Mouse (Mus musculus): ENCODE results near the gene Slc9a8.

Gene Slc9a8

DNA sequence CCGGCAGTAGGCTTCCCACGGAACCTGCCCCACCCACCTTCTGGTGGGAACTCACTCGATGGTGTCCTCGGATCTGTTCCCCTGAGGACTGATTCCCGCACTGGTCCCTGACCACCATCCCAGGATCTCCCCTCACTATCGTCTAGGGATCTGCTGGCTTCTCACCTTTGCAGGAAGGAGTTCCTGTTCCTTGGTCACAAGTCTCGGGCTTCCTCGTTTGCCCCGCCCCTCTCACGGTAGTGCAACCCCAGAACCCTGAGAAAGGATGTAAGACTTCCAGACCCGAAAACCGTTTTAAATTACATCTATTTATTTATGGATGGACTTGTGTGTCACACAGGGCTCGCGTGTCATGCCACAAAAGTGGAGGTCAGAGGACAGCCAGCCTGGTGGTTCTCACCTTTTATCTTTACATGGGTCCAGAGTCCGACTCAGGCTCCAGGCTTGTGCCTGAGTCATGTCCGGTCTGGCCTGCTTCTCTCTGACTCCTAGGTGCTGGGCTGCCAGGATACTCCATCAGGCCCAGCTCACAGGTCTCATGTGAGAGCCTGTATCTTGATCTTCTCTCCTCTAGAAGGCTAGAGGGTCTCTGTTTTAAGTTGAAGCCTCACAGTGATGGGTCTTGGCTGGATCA, 14.1 kb upstream of the Slc9a8 start:
- no peak for DNase-seq (ENCODE audit: extremely low read depth, low read depth, low spot score)

DNA sequence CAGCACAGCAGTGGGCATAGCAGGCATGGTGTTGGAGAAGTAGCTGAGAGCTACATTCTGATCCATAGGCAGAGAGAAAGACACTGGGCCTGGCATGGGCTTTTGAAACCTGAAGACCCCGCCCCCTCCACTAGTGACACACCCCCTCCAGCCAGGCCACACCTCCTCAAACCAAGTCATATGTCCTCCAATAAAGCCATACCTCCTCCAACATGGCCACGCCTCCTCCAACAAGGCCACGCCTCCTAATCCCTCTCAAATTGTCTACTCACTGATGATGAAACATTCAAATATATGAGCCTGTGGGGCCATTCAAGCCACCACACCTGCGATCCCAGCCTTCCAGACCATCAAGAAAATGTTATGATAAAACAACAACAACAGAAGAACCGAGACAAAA, 7.1 kb upstream of the Slc9a8 start:
- no peak for DNase-seq (ENCODE audit: extremely low read depth, low read depth, low spot score)

DNA sequence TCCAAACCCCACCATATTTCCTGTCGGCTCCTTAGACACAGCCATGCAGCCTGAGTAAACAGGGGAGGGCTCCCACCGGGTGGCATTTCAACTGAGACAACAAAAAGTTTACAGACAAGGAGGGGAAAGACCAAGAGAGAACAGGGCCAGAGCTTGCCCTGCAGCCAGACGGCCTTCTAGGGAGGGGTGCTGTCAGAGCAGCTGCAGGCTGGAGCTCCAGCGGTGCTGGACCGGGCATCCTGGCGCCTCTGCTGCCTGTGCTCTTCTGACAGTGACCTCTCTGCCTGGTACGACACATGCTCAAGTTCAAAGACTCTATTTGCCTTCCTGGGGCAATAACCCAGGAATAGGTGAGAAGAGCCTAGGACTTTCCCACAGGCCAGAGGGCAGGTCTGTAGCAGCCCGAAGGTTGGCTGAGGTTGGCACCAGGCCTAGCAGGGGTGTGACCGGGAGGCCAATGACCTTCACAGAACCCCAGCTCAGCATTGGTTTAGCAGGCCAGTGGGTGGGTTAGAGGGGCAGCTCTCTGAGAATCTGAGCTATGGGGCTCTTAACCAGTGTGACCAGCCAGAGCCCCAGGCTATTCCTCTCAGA, 5.4 kb upstream of the Slc9a8 start:
- DNase-seq (ENCODE audit: extremely low read depth, low read depth, low spot score): no peak

DNA sequence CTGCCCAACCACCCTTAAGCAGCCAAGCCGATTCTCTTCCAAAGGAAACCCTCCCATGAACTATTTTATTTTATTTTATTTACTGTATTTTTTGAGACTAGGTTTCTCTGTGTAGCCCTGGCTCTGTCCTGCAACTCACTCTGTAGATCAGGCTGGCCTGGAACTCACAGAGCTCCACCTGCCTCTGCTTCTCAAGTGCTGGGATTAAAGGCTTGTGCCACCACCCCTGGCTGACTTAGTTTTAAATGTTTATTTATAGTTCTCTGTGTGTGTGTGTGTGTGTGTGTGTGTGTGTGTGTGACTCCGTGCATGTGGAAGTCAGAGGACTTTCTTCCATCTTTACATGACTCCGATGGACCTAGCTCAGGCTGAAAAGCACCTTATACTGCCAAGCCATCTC, 4.5 kb upstream of the Slc9a8 start:
- no peak for DNase-seq (ENCODE audit: extremely low read depth, low read depth, low spot score)

DNA sequence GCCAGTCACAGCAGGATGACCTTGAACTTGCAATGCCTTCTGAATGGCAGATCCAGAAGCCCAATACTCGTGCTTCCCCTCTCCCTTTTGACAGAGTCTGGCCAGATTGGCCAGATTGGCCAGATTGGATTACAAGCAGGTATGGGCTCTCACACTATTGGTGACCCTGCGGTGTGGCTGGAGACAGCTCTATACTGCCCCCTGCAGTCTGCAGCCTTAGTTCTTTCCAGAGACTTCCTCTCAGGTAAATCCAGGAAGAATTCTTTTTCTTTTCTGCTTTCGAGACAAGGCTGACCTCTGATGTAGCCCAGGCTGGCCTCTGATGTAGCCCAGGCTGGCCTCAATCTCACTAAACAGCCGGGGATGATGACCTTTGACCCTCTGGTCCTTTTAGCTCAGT, 3.8 kb upstream of the Slc9a8 start:
- DNase-seq (ENCODE audit: extremely low read depth, low read depth, low spot score): no peak

DNA sequence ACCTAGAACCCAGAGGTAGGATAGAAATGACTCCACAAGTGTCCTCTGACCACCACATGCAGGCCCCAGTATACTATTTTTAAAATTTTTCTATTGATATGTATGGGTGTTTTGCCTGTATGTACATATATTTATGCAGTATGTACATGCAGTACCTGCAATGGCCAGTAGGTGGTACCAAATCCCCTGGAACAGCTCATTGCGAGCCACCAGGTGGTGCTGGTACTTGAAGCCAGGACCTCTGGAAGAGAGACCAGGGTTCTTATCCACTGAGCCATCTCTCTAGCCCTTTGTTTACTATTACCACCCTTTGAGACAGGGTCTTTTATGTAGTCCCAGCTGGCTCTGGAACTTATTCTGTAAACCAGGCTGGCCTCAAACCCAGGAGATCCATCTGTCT, 2.3 kb upstream of the Slc9a8 start:
- DNase-seq (ENCODE audit: extremely low read depth, low read depth, low spot score): no peak

DNA sequence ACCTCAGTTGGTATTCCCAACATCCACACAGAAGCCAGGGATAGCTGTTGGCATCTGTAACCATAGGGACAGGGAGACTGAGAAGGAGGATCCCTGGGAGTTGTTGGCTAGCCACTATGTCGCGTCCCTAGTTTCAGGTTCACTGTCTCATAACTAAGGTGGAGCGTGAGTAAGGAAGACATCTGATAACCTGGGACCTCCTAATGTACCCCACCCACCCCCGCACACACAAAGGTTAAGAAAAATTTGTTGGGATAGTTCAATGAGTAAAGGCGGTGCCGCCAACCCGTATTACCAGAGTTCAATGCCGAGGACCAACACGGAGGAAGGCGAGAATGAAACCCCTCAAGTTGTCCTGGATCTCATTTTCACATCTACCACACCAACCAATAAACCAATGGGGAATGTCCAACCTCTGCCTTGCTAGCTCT, 686 bp upstream of the Slc9a8 start:
- no peak for DNase-seq (ENCODE audit: extremely low read depth, low read depth, low spot score)

DNA sequence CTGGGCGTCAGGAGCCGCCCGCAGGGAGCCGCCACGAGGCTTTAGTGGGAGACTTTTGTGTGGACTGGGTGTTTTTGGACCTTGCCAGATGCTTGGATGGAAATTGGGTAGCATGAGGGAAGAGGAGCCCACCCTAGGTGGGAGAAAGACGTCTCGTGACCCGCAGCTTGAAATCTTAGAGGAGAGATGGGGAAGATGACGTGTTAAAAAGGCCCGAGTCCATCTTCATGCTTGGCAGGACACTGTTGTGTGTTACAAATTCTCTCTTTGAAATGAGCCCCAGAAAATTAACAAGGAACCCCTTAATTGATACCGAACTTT, 598 bp downstream of the Slc9a8 start:
- DNase-seq (ENCODE audit: extremely low read depth, low read depth, low spot score): no peak

DNA sequence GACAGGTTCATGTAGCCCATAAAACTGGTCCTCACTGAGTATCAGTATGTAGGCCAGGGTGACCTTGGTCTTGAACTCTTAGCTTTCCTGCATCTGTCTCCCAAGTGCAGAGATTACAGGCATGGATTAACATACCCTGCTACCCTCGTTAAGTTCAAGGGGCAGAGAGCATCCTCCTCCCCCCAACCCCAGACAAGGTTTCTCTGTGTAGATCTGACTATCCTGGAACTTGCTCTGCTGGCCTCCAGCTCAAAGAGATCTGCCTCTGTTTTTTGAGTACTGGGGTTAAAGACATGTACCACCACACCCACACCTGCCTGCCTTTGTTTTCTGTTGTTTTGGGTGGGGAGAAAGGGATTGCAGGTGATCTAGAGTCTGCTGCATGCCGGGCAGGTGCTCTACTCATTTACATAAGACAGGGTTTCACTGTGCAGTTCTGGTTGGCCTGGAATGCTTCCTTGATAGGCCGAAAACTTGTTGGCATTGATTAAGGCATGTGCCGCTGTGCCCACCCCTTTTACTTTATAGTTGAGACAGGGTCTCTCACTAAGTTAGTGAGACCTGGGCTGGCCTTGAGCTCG, 1.6 kb downstream of the Slc9a8 start:
- DNase-seq (ENCODE audit: extremely low read depth, low read depth, low spot score): no peak

DNA sequence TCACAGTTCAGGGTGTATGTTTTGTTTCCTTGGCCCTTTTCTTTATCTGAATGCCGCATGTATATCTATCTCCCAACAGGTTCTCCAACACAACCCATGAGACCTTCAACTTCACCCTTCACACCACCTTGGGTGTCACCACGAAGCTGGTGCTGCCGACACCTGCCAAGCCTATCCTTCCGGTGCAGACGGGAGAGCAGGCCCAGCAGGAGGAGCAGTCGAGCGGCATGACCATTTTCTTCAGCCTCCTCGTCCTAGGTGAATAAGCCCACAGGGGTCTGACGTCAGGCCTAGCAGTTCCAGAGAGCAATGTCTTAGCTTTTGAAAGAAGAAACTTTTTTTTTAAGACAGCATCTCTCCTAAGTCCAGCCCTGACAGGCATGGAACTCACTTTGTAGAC, 2.5 kb downstream of the Slc9a8 start:
- no peak for DNase-seq (ENCODE audit: extremely low read depth, low read depth, low spot score)

DNA sequence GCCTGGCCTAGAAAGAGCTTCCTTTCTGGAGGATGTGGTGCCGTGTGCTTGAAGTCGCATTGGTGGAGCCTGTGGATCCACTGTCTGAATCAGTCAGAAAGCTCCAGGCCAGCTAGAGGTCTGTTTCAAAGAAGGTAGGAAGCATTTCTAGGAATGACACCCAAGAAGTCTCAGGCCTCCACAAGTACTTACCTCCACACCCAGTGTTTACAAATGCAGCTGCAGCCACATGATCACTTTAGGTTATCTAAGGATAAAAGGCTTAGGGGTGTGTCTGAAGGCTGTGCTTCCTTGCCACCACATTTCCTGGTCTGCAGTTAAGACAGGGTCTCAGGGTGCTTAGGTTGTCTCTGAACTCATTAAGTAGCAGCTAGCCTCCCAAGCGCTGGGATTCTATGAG, 3.0 kb downstream of the Slc9a8 start:
- no peak for DNase-seq (ENCODE audit: extremely low read depth, low read depth, low spot score)

DNA sequence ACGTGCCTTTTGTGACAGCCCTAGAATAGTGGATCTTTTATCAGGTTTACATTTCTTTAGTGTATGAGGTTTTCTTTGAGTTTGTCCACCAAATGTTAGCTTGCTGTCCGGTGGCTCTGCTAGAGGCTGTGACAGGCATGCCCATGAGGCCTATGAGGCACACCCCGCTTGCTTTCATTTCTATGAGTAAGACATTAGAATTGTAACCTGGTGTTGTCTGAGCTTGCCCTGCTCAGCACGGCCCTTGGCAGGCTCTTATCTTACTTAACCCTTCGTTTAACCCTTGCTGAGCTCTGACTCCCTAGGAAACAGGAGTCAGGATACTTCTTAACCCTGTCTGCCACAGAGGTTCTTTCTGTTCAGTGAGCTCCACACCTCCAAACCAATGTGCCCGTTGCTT, 3.9 kb downstream of the Slc9a8 start:
- no peak for DNase-seq (ENCODE audit: extremely low read depth, low read depth, low spot score)

DNA sequence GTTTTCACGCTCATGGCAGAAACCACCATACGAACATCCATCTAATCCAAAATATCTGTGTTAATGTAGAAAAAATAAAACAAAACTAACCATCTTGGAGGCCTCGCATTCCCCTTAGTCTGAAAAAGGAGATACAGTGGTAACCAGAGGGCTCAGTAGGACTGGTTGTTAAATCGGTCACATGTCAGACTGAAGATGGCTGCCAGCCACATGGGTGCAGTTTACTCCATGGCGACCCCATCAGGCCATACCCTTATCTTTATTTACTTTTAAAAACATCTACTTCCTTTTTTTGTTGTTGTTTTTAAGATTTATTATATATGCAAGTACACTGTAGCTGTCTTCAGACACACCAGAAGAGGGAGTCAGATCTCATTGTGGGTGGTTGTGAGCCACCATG, 8.1 kb downstream of the Slc9a8 start:
- no peak for DNase-seq (ENCODE audit: extremely low read depth, low read depth, low spot score)

DNA sequence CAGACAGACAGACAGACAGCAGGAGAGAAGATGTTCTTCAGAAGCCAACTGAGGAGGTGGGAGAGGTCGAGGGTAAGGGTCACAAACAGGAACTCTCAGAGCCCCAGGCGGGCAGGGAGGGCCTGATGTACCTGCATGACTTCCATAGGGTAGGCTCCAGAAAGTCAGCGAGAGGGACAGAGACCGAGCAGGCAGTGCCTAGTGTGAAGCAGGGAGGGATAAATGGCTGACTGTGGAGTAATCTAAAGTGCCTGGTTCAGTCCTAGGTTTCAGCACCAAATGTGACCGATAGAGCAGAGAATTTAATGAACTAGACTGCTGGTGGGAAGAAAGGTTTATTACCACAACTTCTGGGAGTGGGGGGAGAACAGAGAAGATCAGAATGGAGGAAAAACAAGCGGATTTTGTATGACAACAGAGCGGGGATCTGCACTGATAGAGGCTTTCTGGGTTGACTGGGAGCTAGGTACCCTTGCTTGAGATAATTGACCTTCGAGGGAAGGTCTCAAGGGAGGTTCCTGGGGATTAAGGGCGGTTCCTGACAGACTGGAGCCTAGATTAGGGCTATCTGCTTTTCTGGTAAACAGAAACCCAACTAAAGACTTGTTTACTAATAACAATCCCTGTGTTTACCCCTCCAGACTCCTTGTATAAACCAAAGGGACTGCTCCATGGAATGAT, 9.4 kb downstream of the Slc9a8 start:
- DNase-seq (ENCODE audit: extremely low read depth, low read depth, low spot score): no peak

DNA sequence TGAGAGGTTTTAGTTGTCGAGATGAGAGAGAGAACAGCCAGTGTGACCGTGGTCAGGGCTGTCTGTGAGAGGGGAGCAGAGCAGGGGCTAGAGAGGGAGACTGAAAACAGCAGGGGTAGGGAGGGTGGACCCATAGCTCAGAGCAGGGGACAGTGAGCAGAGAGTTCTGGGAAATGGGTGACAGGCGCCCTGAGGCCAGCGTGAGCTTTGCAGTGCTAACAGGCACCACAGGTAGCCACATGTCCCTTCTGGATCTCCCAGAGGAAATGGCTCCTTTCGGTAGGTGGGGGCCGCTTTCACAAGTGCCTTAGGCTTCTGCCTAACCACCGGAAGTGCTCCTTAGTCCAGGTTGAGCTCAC, 9.9 kb downstream of the Slc9a8 start:
- DNase-seq (ENCODE audit: extremely low read depth, low read depth, low spot score): no peak

DNA sequence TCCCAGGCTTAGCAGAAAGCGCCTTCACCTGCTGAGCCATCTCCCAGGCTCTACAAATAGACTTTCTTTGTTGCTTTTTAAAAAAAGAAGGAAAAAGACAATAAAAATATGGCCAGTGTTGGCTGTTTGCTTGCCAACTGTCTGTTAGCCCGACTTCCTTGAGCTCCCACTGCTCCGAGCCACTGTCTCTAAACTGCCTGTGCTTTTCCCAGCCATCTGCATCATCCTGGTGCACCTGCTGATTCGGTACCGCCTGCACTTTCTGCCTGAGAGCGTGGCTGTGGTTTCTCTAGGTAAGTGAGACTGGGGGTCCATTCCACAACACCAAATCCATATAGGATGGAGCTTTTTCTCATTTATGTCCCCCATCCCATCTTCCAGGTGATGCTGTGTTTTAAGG, 13.1 kb downstream of the Slc9a8 start:
- no peak for DNase-seq (ENCODE audit: extremely low read depth, low read depth, low spot score)

DNA sequence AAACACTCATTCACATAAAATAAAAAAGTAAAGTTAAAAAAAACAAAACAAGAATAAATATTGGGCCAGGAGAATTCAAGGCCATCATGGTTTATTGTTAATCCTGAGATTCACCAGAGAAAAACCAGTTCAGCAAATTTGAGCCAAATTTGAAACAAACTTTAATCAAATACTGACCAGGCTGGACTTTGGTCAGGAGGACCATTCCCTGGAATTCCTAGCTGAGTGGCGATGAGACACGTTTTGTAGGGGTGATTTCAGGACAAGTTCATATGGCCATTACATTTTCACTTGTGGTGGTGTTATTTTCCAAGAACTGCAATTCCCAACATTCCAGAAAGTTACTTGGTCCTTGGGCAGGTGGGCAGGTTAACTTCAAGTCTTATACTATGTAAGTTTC, 14.1 kb downstream of the Slc9a8 start:
- no peak for DNase-seq (ENCODE audit: extremely low read depth, low read depth, low spot score)

DNA sequence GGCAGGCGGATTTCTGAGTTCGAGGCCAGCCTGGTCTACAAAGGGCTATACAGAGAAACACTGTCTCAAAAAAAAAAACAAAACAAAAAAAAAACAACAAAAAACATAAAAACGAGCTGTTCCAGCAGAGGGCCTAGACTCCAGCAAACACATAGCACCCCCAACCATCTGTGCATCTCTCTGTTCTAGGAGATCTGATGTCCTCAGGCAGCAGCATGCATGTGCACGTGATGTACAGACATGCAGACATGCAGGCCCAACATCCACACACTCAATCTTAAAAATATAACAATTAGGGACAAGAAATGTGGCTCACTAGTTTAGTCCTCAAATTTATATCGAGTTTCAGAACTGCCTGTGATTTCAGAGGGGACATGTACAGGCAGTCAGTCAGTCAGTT, 14.9 kb downstream of the Slc9a8 start:
- DNase-seq (ENCODE audit: extremely low read depth, low read depth, low spot score): no peak

DNA sequence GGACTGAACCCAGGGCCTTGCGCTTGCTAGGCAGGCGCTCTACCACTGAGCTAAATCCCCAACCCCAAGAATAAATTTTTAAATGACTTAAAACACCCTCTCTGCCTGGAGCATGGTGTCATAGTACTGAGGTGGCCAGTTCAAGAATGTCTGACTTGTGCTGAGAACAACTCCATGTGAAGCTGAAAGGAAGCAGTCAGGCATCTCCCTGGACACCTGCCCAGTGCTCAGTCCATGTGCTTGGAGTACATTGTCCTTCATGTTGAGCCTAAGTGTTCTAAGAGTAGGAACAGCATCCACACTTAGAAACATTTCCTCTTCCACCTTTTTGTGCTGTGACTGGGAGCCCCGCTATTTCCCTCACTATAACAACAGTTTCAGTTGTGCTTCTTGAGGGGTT, 17.9 kb downstream of the Slc9a8 start:
- DNase-seq (ENCODE audit: extremely low read depth, low read depth, low spot score): no peak

DNA sequence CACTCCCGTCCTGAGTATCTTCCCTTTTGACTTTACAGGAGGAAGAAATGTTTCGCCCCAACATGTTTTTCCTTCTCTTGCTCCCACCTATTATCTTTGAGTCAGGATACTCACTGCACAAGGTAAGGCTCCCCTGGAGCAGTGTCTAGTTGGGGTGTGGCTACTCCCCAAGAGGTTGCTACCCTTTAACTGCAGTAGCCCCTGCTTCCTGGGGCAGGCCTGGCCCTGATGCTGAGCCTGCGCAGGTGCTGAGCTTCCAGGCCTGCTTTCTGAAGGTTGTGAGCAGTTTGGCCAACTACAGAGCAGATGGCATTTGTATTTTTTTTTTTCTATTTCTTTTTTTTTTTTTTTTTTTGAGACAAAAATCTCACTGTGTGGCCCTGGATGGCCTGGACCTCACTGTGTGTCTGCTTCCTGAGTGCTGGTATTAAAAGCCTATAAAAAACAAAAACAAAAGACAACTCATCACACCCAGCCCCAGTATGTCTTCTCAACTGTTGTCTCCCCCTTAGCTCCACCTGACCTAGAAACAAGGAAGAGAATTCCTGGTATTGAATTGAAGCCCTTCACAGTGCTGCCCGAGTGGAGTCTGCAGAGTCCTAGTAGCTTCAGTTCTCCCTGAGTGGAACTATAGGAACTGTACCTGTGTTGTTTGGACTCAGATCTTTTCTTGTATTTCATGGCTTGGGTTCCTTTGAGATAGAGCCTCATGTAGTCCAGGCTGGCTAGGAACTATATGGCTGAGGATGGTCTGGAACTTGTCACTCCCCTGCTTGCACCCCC, 22.1 kb downstream of the Slc9a8 start:
- no peak for DNase-seq (ENCODE audit: extremely low read depth, low read depth, low spot score)

DNA sequence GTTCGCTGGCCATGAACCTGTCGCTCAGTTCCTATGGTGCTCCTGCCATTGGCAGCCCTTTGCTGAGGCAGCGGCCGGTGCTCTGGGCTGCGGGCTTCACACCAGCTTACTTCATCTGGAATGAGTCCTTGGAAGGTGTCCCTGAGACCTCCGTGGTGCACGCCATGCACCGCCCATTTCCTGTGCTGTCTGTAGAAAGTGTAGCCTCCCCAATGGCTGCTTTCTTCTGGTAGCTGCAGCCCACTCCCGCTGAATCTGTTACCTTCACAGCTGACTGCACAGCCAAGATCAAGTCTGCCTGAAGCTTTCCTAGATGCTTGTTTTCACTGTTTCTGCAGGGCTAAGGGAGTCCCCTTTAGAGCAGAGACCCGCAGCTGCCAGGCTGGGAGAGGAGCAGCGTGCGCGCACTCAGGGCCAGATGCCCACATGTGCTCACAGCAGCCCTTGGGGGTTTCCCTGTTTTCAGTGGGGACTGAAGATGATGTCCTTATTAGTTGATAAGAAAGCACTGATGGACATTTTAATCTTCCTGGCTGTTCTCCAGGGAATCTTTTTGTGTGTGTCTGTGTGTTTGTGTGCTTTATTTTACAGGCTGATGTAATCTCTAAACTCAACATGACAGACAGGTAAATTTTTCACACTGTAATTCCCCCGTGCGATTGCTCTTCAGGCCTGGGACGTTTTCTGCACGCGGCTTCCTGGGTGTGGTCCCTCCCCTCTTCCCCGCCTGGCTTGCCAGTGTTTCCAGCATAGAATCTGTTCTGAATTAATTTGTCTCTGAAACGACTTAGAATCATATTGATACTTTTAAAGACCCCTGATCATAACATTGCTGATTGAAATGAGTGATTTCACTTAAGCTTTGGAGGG, 24.6 kb downstream of the Slc9a8 start:
- DNase-seq (ENCODE audit: extremely low read depth, low read depth, low spot score): no peak
